Mouse (Mus musculus): ENCODE measurements at regions not wholly inside any gene's neighbourhood (a gene's known extent, or its start where the extent isn't known, plus 50 kb on each side); places are given as distances from the start of the nearest gene placed in this dataset.

DNA sequence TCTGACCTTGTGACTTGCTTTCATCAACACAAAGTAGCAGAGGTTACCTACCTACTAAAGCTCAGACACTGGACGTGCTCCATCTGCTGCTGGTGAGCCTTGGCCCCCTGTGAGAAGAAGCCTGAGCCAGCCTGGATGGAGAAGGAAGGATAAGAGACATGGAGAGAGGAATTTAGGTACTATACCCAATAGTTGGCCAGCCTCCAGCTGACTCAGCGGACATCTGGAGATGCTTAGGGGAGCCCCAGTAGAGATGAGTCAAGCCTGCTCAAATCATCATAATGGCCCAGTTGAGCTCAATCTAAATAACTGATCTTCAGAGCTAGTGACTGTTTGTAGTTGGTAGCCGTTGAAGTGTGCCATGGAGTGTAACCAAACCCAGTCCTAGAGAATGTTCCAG, 53.7 kb upstream of the Ripply2 start:
- Histone ChIP-seq H3K9ac (no peak overlapping the region), H3K9me3 (no peaks in the 10 kb centered on the region), H3K4me2 (no peak overlapping the region), H3K27me3 (no peaks in the 10 kb centered on the region), H3K4me1 (replicated peaks) (no peaks in the 10 kb centered on the region; the same call in 1 of the 2 replicates), H3K4me3 (no peak overlapping the region), H3K27ac (replicated peaks) (no peak overlapping the region), H3K36me3 (no peaks in the 10 kb centered on the region)
- no peak for ATAC-seq (ENCODE audit: low read depth)
- 81% methylated on average over 3 of the region's 3 CpGs for WGBS

DNA sequence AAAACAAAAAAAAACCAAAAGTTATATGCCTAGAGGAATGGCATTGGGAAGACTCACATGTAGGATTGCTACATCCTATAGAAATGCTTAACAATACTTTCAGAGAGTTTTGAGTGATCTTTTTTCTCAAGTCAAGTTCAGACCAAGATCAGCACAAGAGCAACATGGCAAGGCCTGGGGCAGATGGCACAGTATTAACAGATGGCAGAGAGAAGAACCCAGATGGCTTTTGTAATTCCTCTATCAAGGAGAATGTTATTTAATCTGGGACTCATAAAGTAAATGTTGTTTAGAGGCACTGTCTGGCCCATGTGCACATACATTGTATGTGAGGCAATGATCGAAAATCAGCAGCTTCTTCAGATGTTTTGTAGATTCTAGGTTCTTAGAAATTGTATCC, 58.3 kb upstream of the Ripply2 start:
- no peak for ATAC-seq (ENCODE audit: low read depth)
- no peak overlapping the region for H3K9ac ChIP-seq
- H3K36me3 ChIP-seq = no peaks in the 10 kb centered on the region
- no peak overlapping the region for H3K4me3 ChIP-seq
- H3K27me3 ChIP-seq = no peaks in the 10 kb centered on the region
- H3K9me3 ChIP-seq = no peaks in the 10 kb centered on the region
- H3K27ac ChIP-seq (replicated peaks) = no peak overlapping the region
- 86% methylated on average over 1 of the region's 1 CpGs for WGBS
- no peaks in the 10 kb centered on the region; the same call in 1 of the 2 replicates for H3K4me1 ChIP-seq (replicated peaks)
- no peak overlapping the region for H3K4me2 ChIP-seq

- no peaks in the 10 kb centered on the region for H3K27me3 ChIP-seq
- no peak for ATAC-seq (ENCODE audit: low read depth)
- no peak overlapping the region for H3K4me3 ChIP-seq
- no peaks in the 10 kb centered on the region for H3K36me3 ChIP-seq
- no peaks in the 10 kb centered on the region for H3K4me1 ChIP-seq (replicated peaks)
- no peak overlapping the region for H3K27ac ChIP-seq (replicated peaks)
- no peaks in the 10 kb centered on the region for H3K9me3 ChIP-seq
- no peak overlapping the region for H3K9ac ChIP-seq
- WGBS = 87% methylated on average over 3 of the region's 3 CpGs
- no peak overlapping the region for H3K4me2 ChIP-seq
Measured at GRCm38 (mm10) chr9:86955720-86956119, 59.6 kb upstream of the Ripply2 start.

GRCm38 (mm10) chr9:86951958-86952509, 63.3 kb upstream of the Ripply2 start:
- Histone ChIP-seq H3K27me3 (no peaks in the 10 kb centered on the region), H3K4me2 (no peak overlapping the region), H3K9ac (no peak overlapping the region), H3K9me3 (no peaks in the 10 kb centered on the region), H3K27ac (replicated peaks) (no peak overlapping the region), H3K36me3 (no peaks in the 10 kb centered on the region), H3K4me1 (replicated peaks) (no peaks in the 10 kb centered on the region; the same call in 1 of the 2 replicates), H3K4me3 (no peak overlapping the region)
- 64% methylated on average over 11 of the region's 11 CpGs for WGBS
- ATAC-seq (ENCODE audit: low read depth) = peak; percentile 19; the same call in 1 of the 2 replicates

GRCm38 (mm10) chr9:86949885-86950284, 65.5 kb upstream of the Ripply2 start:
- peak; percentile 27; the same call in 1 of the 2 replicates for ATAC-seq (ENCODE audit: low read depth)
- peak overlapping the region; percentile 18; the same call in 1 of the 2 replicates for H3K27ac ChIP-seq (replicated peaks)
- no peak overlapping the region for H3K4me3 ChIP-seq
- H3K9me3 ChIP-seq = no peaks in the 10 kb centered on the region
- no peaks in the 10 kb centered on the region for H3K36me3 ChIP-seq
- H3K27me3 ChIP-seq = no peaks in the 10 kb centered on the region
- no peak overlapping the region for H3K9ac ChIP-seq
- H3K4me1 ChIP-seq (replicated peaks) = no peaks in the 10 kb centered on the region; the same call in 1 of the 2 replicates
- no peak overlapping the region for H3K4me2 ChIP-seq
- 3% methylated on average over 1 of the region's 1 CpGs for WGBS

DNA sequence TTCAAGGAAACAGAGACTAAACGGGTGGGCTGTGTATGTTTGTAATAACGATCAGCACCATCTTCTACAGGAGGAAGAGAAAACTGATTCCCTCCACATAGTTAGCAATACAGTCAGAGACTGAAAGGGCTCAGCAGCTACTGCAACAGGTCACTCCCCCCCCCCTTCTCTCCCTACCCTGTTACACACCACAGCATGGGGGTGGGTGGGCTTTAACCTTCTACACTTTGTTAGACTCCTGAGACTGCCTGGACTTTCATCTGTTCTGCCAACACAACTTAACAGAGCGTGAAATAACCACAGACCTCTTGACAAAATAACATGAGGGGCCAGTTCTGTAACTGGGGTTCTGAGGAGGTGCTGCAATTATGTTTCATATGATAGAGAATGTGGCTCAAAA, 50.7 kb upstream of the Snap91 start:
- Histone ChIP-seq H3K4me2 (no peak overlapping the region), H3K27ac (replicated peaks) (no peak overlapping the region), H3K27me3 (no peaks in the 10 kb centered on the region), H3K9me3 (no peaks in the 10 kb centered on the region), H3K4me1 (replicated peaks) (no peaks in the 10 kb centered on the region), H3K9ac (no peak overlapping the region), H3K4me3 (no peak overlapping the region), H3K36me3 (no peaks in the 10 kb centered on the region)
- WGBS = 81% methylated on average over 3 of the region's 3 CpGs
- no peak for ATAC-seq (ENCODE audit: low read depth)

All from neural tube, embryonic 13.5 days (tissue).